Mouse (Mus musculus): ENCODE measurements around the gene Psmd1. TPM values are rescaled to one million over a fixed set of nuclear protein-coding genes. Genes with fewer than 3 reads are reported as not detected.

The Psmd1 gene
- polyA plus RNA-seq, 1 experiment from 2014 or later = 144 TPM

GRCm38 (mm10) chr1:86161061-86161460 is 96.9 kb downstream of the Psmd1 start:
- Histone ChIP-seq H3K4me1 (ENCODE audit: control insufficient read depth, insufficient read depth, low read length) (no peaks in the 10 kb centered on the region), H3K4me3 (ENCODE audit: low read length) (no peak overlapping the region), H3K9me3 (ENCODE audit: control insufficient read depth, low read length) (no peaks in the 10 kb centered on the region), H3K36me3 (ENCODE audit: control insufficient read depth, insufficient read depth, low read length) (no peaks in the 10 kb centered on the region), H3K27me3 (replicated peaks; ENCODE audit: control insufficient read depth, insufficient read depth, low read length) (no peaks in the 10 kb centered on the region), H3K27ac (ENCODE audit: low read length) (no peak overlapping the region), H3K4me2 (ENCODE audit: low read depth, low read length) (no peak overlapping the region), H3K9ac (ENCODE audit: low read depth, low read length) (no peak overlapping the region)
- 90% methylated on average over 5 of the region's 5 CpGs for WGBS
- ATAC-seq = no peak

GRCm38 (mm10) chr1:86174602-86175001 is 110.4 kb downstream of the Psmd1 start:
- no peak overlapping the region for H3K4me2 ChIP-seq (ENCODE audit: low read depth, low read length)
- no peaks in the 10 kb centered on the region for H3K27me3 ChIP-seq (replicated peaks; ENCODE audit: control insufficient read depth, insufficient read depth, low read length)
- no peak overlapping the region for H3K27ac ChIP-seq (ENCODE audit: low read length)
- H3K4me1 ChIP-seq (ENCODE audit: control insufficient read depth, insufficient read depth, low read length) = peaks cover 4% of the 10 kb centered on the region; the same call in 1 of the 2 replicates
- no peaks in the 10 kb centered on the region for H3K36me3 ChIP-seq (ENCODE audit: control insufficient read depth, insufficient read depth, low read length)
- 94% methylated on average over 5 of the region's 5 CpGs for WGBS
- no peak overlapping the region for H3K9ac ChIP-seq (ENCODE audit: low read depth, low read length)
- no peak for ATAC-seq
- no peaks in the 10 kb centered on the region for H3K9me3 ChIP-seq (ENCODE audit: control insufficient read depth, low read length)
- H3K4me3 ChIP-seq (ENCODE audit: low read length) = no peak overlapping the region

- peaks cover 4% of the 10 kb centered on the region; the same call in 1 of the 2 replicates for H3K4me1 ChIP-seq (ENCODE audit: control insufficient read depth, insufficient read depth, low read length)
- H3K36me3 ChIP-seq (ENCODE audit: control insufficient read depth, insufficient read depth, low read length) = no peaks in the 10 kb centered on the region
- H3K4me2 ChIP-seq (ENCODE audit: low read depth, low read length) = no peak overlapping the region
- no peaks in the 10 kb centered on the region for H3K9me3 ChIP-seq (ENCODE audit: control insufficient read depth, low read length)
- WGBS = 40% methylated on average over 2 of the region's 2 CpGs
- H3K27ac ChIP-seq (ENCODE audit: low read length) = peak overlapping the region; percentile 25
- peak; percentile 91 for ATAC-seq
- no peak overlapping the region for H3K4me3 ChIP-seq (ENCODE audit: low read length)
- no peaks in the 10 kb centered on the region for H3K27me3 ChIP-seq (replicated peaks; ENCODE audit: control insufficient read depth, insufficient read depth, low read length)
- H3K9ac ChIP-seq (ENCODE audit: low read depth, low read length) = no peak overlapping the region
Observed at GRCm38 (mm10) chr1:86176066-86176465, 111.9 kb downstream of the Psmd1 start.

GRCm38 (mm10) chr1:86178462-86179253 is 114.5 kb downstream of the Psmd1 start:
- 49% methylated on average over 7 of the region's 7 CpGs for WGBS
- no peak overlapping the region for H3K4me2 ChIP-seq (ENCODE audit: low read depth, low read length)
- H3K27ac ChIP-seq (ENCODE audit: low read length) = no peak overlapping the region
- no peak overlapping the region for H3K9ac ChIP-seq (ENCODE audit: low read depth, low read length)
- no peaks in the 10 kb centered on the region for H3K9me3 ChIP-seq (ENCODE audit: control insufficient read depth, low read length)
- H3K36me3 ChIP-seq (ENCODE audit: control insufficient read depth, insufficient read depth, low read length) = no peaks in the 10 kb centered on the region
- ATAC-seq = peak; percentile 20
- H3K4me3 ChIP-seq (ENCODE audit: low read length) = no peak overlapping the region
- H3K4me1 ChIP-seq (ENCODE audit: control insufficient read depth, insufficient read depth, low read length) = peaks cover 4% of the 10 kb centered on the region; the same call in 1 of the 2 replicates
- no peaks in the 10 kb centered on the region for H3K27me3 ChIP-seq (replicated peaks; ENCODE audit: control insufficient read depth, insufficient read depth, low read length)

- no peak overlapping the region for H3K27ac ChIP-seq (ENCODE audit: low read length)
- H3K4me1 ChIP-seq (ENCODE audit: control insufficient read depth, insufficient read depth, low read length) = no peaks in the 10 kb centered on the region
- no peaks in the 10 kb centered on the region for H3K9me3 ChIP-seq (ENCODE audit: control insufficient read depth, low read length)
- no peak for ATAC-seq
- no peaks in the 10 kb centered on the region for H3K36me3 ChIP-seq (ENCODE audit: control insufficient read depth, insufficient read depth, low read length)
- H3K4me2 ChIP-seq (ENCODE audit: low read depth, low read length) = no peak overlapping the region
- H3K27me3 ChIP-seq (replicated peaks; ENCODE audit: control insufficient read depth, insufficient read depth, low read length) = no peaks in the 10 kb centered on the region
- no peak overlapping the region for H3K4me3 ChIP-seq (ENCODE audit: low read length)
- no peak overlapping the region for H3K9ac ChIP-seq (ENCODE audit: low read depth, low read length)
- WGBS = 63% methylated on average over 5 of the region's 5 CpGs
Observed at GRCm38 (mm10) chr1:86182004-86182709, 118.0 kb downstream of the Psmd1 start.

GRCm38 (mm10) chr1:86183577-86184263 is 119.5 kb downstream of the Psmd1 start:
- Histone ChIP-seq H3K36me3 (ENCODE audit: control insufficient read depth, insufficient read depth, low read length) (no peaks in the 10 kb centered on the region), H3K9ac (ENCODE audit: low read depth, low read length) (no peak overlapping the region), H3K4me3 (ENCODE audit: low read length) (no peak overlapping the region), H3K4me1 (ENCODE audit: control insufficient read depth, insufficient read depth, low read length) (no peaks in the 10 kb centered on the region), H3K27me3 (replicated peaks; ENCODE audit: control insufficient read depth, insufficient read depth, low read length) (no peaks in the 10 kb centered on the region), H3K9me3 (ENCODE audit: control insufficient read depth, low read length) (no peaks in the 10 kb centered on the region), H3K4me2 (ENCODE audit: low read depth, low read length) (no peak overlapping the region), H3K27ac (ENCODE audit: low read length) (no peak overlapping the region)
- WGBS = 58% methylated on average over 4 of the region's 4 CpGs
- ATAC-seq = peak; percentile 80

- Histone ChIP-seq H3K36me3 (ENCODE audit: control insufficient read depth, insufficient read depth, low read length) (0 out of 2 replicates have a peak, but pooled peaks cover 2% of the 10 kb centered on the region), H3K4me1 (ENCODE audit: control insufficient read depth, insufficient read depth, low read length) (no peaks in the 10 kb centered on the region), H3K9me3 (ENCODE audit: control insufficient read depth, low read length) (no peaks in the 10 kb centered on the region), H3K27ac (ENCODE audit: low read length) (no peak overlapping the region), H3K27me3 (replicated peaks; ENCODE audit: control insufficient read depth, insufficient read depth, low read length) (no peaks in the 10 kb centered on the region), H3K4me3 (ENCODE audit: low read length) (no peak overlapping the region), H3K4me2 (ENCODE audit: low read depth, low read length) (no peak overlapping the region), H3K9ac (ENCODE audit: low read depth, low read length) (no peak overlapping the region)
- ATAC-seq = no peak
- 82% methylated on average over 7 of the region's 7 CpGs for WGBS
Observed at GRCm38 (mm10) chr1:86186762-86187161, 122.6 kb downstream of the Psmd1 start.

GRCm38 (mm10) chr1:86187856-86188255 is 123.7 kb downstream of the Psmd1 start:
- H3K9ac ChIP-seq (ENCODE audit: low read depth, low read length) = no peak overlapping the region
- no peaks in the 10 kb centered on the region for H3K9me3 ChIP-seq (ENCODE audit: control insufficient read depth, low read length)
- H3K27ac ChIP-seq (ENCODE audit: low read length) = no peak overlapping the region
- no peak for ATAC-seq
- no peaks in the 10 kb centered on the region for H3K4me1 ChIP-seq (ENCODE audit: control insufficient read depth, insufficient read depth, low read length)
- no peak overlapping the region for H3K4me2 ChIP-seq (ENCODE audit: low read depth, low read length)
- H3K36me3 ChIP-seq (ENCODE audit: control insufficient read depth, insufficient read depth, low read length) = 0 out of 2 replicates have a peak, but pooled peaks cover 2% of the 10 kb centered on the region
- no peaks in the 10 kb centered on the region for H3K27me3 ChIP-seq (replicated peaks; ENCODE audit: control insufficient read depth, insufficient read depth, low read length)
- H3K4me3 ChIP-seq (ENCODE audit: low read length) = no peak overlapping the region
- 62% methylated on average over 2 of the region's 2 CpGs for WGBS

- Histone ChIP-seq H3K9ac (ENCODE audit: low read depth, low read length) (no peak overlapping the region), H3K27me3 (replicated peaks; ENCODE audit: control insufficient read depth, insufficient read depth, low read length) (no peaks in the 10 kb centered on the region), H3K27ac (ENCODE audit: low read length) (no peak overlapping the region), H3K4me3 (ENCODE audit: low read length) (no peak overlapping the region), H3K9me3 (ENCODE audit: control insufficient read depth, low read length) (no peaks in the 10 kb centered on the region), H3K4me1 (ENCODE audit: control insufficient read depth, insufficient read depth, low read length) (no peaks in the 10 kb centered on the region), H3K4me2 (ENCODE audit: low read depth, low read length) (no peak overlapping the region), H3K36me3 (ENCODE audit: control insufficient read depth, insufficient read depth, low read length) (0 out of 2 replicates have a peak, but pooled peaks cover 2% of the 10 kb centered on the region)
- WGBS = 77% methylated on average over 2 of the region's 2 CpGs
- ATAC-seq = no peak
Observed at GRCm38 (mm10) chr1:86188271-86188670, 124.1 kb downstream of the Psmd1 start.

Measured in intestine, embryonic 16.5 days (tissue).